Mouse (Mus musculus) spleen, adult 2 months (tissue): ENCODE results near the gene 4921536K21Rik.

ENCODE experiments used
- CTCF ChIP-seq: fragments of 200-500 bp; IDR thresholded peaks from 2 replicates; pipeline ENCODE4 v1.5.1; 2011; ENCODE audit warnings: mild to moderate bottlenecking, inconsistent platforms; ENCODE audit not compliant: insufficient read depth, insufficient read length, insufficient replicate concordance; ENCODE audit errors: extremely low read depth
- POLR2A ChIP-seq: fragments of 200-500 bp; IDR thresholded peaks from 2 replicates; pipeline ENCODE4 v1.6.1; 2011; ENCODE audit warnings: low read depth, low read length, inconsistent platforms

DNA sequence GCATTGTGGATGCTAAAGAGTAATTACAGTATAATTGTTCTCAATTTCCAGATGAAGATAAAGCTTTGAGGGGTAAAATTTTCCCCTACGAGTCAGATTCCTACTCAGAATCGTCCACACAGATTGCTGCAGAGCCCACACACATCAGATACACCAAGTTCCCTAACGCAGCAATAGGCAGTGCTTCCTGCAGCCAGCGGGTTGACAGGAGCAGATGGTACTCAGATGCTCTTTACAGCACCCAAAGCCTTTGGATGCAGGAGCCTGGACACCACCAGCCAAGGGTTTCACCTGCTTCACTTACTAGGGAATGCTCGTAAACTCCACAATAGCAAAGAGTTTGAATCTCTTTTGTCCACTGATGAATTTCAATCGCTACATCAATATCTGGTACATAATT lies 18.5 kb downstream of the 4921536K21Rik start:
- TF ChIP-seq CTCF = no peak
- TF ChIP-seq POLR2A = no peak
